Mouse (Mus musculus) heart, postnatal 0 days (tissue): ENCODE results near the gene Mcat.

Source experiments
- CTCF ChIP-seq: IDR thresholded peaks from 2 replicates; pipeline ENCODE4 v1.5.1; 2016; ENCODE audit warnings: antibody characterized with exemption, control low read depth, low read depth
- EP300 ChIP-seq: IDR thresholded peaks from 2 replicates; pipeline ENCODE4 v1.6.1; 2016; ENCODE audit warnings: antibody characterized with exemption, low read depth

DNA sequence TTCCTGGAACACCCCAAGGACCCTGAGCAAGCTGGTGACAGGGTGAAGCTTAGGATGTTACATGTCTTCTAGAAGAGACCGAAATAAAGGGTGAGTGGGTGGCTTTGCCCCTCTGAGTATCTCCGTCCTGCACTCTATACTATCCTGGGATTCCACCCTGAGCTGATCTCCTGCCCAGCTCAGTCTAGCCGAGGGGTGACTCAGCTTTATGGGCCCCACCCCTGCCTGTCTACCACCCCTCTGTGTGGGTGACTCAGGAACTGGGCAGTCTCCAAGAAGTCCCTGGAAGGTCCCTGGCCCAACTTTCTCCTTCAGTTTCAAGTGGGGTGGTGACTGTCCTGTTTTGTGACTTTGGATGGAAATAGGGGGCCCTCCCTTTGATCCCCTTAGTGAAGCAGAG is 1.8 kb upstream of the Mcat start:
- TF ChIP-seq CTCF (no peak), EP300 (no peak)
